Mouse (Mus musculus) right cerebral cortex, postnatal 14 days (tissue): Measurements from ENCODE around the gene D13Ertd608e.
A peak's percentile ranks its signal among the peaks of the same experiment; 100 is the strongest.
"Not testable (repeated sequence)": the region's sequence is repeated elsewhere in the genome, so short reads cannot be mapped to it uniquely, and the experiment has no call there.

Experiments
- DNase-seq: peaks from one replicate; pipeline ENCODE4 v3.0.0; 2022

Gene D13Ertd608e

DNA sequence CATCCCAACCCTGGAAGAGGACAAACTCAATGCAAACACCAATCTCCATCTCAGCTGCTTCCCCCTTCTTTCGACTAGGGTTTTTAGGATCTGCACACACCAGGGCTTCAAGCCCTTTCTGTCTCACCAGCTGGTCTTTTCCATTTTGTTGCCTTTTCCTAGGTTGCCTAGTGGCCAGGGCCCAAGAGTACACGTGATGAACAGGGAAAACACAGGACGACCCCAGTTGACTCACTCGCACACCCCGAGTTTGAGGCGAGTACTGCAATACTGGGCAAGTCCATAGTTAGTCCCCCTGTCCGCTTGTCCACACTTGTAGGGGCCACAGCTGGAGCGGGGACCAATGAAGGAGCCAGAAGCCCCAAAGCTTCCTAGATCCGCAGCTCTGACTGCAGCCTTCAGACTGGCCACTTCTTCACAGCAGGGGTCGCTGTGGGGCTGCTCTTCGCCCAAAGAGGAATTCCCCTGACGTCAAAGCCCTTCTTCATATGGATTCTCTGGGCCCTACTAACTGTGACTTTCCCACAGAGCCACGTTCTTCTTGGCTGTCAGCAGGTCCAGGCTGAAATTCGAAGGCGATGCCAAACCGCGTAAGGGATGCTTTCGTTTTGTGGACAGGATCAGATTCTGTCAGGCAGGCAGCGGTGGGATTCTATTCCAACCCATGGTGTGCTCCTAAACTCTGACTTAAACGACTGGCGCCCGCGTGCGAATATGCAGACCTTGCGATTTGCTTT lies at the start of gene D13Ertd608e:
Gene D13Ertd608e (plus strand): TSS at position 687 of the 737 bp plus-strand sequence.
- DNase-seq: peak; percentile 14

- peak; percentile 68 for DNase-seq
Observed at GRCm38 (mm10) chr13:119789851-119790717, 45.7 kb upstream of the D13Ertd608e start.

DNA sequence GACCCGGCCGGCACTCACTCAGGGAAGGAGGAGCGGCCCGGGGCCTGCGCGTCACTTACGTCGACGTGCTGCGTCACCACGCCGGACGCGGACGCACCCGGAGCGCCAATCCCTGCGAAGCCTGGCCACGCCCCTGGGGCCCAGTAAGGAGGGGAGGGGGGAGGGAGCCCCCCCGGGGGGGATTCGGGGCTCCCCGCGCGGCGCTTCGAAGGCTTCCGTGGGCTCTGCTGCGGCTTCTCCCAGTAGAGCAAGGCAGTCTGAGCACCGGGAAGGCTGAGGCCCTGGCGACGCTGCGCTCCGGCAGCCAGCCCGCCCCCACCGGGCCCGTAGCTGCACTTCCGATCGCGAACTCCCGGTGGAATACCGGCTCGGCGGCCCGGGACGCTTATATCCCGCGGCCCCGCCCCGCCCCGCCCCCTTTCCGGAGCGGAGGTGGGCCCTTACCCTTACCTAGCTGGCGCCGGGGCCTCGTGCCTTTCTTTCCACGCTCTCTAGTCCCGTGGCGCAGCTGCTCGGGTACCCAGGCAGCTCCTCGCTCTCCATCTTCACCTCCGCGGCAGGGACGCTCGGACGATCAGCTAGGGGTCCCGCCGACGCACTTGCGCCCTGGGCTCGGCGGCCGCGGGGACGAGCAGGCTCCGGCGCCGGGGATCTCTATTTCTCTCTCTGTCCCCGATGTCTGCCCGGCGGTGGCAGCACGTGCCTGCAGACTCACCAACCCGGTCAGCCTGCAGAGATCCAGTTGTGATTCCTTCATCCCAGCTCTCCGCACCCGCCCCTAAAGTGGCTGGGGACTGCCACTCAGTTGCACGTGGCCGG lies 44.8 kb upstream of the D13Ertd608e start, which contains the start of gene Zfp131:
Gene Zfp131 (minus strand): TSS at position 129 of the 819 bp plus-strand sequence.
- DNase-seq: peak; percentile 96

- DNase-seq: no peak
Observed at GRCm38 (mm10) chr13:119791580-119792135, 44.1 kb upstream of the D13Ertd608e start.

GRCm38 (mm10) chr13:119792791-119793404 lies 42.9 kb upstream of the D13Ertd608e start:
- DNase-seq: no peak

DNA sequence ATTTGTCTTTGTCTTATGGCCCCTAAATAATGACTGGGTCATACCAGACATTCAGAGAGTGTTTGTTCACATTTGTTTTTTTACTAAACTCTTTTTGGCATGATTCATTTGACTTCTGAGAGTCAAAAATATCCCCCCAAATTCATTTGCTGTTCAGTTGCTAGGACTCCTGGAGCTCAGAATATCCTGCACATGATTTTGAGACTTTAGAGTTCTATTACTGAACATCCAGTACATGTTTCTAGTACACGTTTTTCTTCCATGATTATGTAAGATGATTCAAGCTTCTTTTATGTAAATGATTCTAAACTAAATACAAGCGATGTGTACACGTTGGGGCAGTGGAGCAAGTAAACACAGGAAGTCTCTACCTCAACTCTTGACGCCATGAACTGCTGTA lies 38.1 kb upstream of the D13Ertd608e start:
- no peak for DNase-seq

DNA sequence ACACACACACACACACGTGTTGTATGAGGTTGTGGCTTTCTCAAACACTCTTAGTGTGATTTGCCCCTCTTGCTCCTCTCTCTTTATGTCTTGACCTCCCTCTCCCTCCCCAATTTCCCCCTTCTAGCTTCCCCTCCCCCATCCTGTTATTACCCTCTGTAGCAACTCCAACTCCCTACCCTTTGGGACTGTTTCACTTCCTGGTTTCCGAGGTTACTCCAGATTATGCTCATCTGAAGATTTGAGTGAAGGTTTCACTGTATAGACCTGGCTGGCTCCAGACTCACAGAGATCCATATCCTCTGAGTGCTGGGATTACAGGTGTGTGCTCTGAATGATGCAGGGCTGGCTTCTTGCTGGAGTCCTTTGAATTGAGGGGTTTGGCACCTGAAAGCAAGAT lies 26.9 kb upstream of the D13Ertd608e start:
- DNase-seq: no peak

- DNase-seq: no peak
Observed at GRCm38 (mm10) chr13:119810031-119810430, 25.8 kb upstream of the D13Ertd608e start.

GRCm38 (mm10) chr13:119816798-119817197 lies 19.0 kb upstream of the D13Ertd608e start:
- no peak for DNase-seq

DNA sequence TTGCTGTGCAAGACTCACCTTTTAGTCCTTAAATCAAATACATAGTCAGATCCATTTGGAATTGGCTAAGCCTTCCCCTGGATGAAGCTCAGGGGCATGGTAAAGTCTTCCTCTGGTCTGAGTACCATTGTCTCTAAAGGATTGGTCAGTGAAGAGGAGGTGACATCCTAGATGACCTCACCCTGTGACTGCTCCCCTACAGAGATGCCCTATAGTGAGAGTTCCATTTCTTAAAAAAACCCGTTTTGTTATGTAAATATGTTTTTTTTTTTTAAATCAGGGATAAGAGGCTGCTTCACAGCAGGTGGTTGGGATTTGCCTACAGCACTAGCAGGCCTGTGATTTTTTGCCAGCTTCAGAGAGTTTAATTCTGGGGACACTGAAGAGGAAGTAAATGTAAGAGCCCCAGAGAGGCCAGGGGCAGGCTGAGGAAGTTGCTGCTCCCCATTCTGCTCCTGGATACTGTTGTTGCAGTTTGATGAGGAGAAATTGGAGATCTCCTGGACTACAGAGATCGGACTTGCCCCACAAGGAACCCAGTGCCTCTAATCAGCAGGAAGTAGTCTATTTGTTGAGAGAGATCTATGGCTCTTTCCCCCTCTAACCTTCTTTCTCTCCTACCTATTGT lies 18.1 kb upstream of the D13Ertd608e start:
- DNase-seq: no peak

- DNase-seq: not testable (repeated sequence)
Observed at GRCm38 (mm10) chr13:119830116-119830515, 5.7 kb upstream of the D13Ertd608e start, which contains the start of gene AF067063. TSS of gene AF067063 (minus strand) at chr13:119830216.

- not testable (repeated sequence) for DNase-seq
Observed at GRCm38 (mm10) chr13:119836324-119836811, 562 bp downstream of the D13Ertd608e start.

DNA sequence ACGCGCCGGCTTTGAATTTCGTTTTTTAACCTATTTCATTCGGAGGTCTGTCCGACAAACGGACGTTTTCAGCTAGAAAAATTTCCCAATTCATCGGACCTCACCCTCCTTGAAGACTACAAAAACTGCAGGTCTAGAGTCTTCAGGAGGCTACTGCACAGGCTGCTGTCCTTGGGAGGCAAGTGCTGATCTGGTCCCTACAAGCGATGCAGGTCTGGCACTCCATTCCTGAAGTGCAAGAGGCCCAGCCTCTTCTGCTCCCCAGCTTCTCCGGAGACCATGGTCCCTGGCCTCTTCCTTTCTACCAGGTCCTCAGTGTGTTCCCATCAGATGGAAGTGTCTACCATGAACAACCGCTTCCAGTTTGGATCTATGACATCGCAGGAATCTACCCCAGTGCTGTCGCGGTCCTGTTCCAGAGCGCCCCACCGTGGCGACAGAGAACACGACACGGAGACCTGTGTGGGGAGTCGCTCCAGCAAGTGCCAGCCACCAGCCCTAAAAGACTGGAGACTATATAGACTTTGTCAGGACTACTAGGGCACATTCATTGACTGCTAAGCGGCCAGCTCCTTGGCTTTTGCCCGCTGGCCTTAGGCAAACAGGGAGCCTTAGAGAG lies 2.0 kb downstream of the D13Ertd608e start:
- DNase-seq: peak; percentile 28

- not testable (repeated sequence) for DNase-seq
Observed at GRCm38 (mm10) chr13:119839982-119840381, 4.2 kb downstream of the D13Ertd608e start.

DNA sequence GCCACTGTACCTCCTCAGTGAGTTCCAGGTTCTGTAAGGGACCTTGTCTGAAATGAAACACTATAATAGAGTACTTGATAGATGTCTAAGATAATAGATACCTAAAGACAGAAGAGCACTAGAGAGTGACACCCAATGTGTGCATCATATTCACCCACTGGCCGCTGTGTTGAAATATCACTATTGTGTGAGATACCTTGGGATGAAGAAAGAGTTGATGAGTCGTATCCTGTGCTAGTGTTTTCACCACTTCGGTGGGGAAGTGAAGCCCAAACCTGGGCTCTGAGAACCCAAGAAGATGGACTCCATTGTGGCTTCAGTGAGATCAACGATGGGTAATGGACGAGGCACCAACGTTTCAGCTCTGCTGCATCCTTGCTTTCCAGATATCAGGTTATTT lies 26.6 kb downstream of the D13Ertd608e start:
- not testable (repeated sequence) for DNase-seq

GRCm38 (mm10) chr13:119864395-119864999 lies 28.7 kb downstream of the D13Ertd608e start:
- not testable (repeated sequence) for DNase-seq

DNA sequence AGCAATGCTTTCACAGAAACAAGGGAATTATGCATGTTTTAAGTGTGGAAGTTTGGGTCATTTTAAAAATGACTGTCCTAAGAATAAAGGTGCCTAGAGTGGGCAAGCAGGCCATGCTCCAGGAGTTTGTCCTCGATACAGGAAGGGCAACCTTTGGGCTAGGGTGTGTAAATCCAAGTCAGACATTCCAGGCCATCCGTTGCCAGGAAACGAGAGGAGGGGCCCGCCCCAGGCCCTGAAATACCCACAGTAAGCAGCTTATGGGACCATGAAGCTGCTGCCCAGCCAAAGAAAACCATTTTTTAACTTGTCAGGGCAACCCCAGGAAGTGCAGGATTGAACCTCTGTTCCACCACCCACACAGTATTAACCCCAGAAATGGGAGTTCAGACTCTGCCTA lies 51.1 kb downstream of the D13Ertd608e start:
- DNase-seq: not testable (repeated sequence)

DNA sequence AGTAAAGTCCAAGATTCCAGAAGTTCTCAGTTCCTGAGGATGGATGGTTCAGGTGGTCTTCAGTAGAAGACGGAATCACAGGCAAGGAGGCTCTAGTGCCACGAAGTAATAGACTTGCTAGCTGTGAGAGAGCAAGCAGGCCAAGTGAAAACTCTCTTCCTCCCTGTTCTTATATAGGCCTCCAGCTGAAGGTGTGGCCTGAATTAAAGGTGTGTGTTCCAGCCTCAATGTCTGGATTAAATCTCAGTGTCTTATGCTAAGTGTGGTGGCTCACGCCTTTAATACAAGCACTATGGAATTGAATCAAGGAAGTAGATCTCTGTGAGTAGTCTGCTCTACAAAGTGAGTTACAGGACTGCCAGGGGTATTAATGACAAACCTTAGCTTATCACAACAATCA lies 58.9 kb downstream of the D13Ertd608e start, which contains the start of gene Tcstv1:
Gene Tcstv1 (minus strand): TSS at position 101 of the 400 bp plus-strand sequence.
- DNase-seq: not testable (repeated sequence)
